Mouse (Mus musculus) forebrain, embryonic 11.5 days (tissue): ENCODE results near the gene Pgm2l1. TPM values are rescaled to one million over a fixed set of nuclear protein-coding genes. Genes with fewer than 3 reads are reported as not detected.
A peak's percentile ranks its signal among the peaks of the same experiment; 100 is the strongest.

Source experiments
- ATAC-seq: fragments of 200-750 bp; cut with Nextera tagmentation; replicated peaks from 2 replicates; pipeline ENCODE4 v1.8.0; 2017; ENCODE audit warnings: moderate TSS enrichment; ENCODE audit not compliant: low FRiP score
- DNase-seq: peaks from one replicate; pipeline ENCODE4 v3.0.0-alpha.2; 2017; ENCODE audit warnings: low spot score
- H3K27ac ChIP-seq: fragments of 300-500 bp; sonication (generic); 2 replicates; pipeline ENCODE4 v1.5.1; 2014; ENCODE audit warnings: low read depth, low read length
- H3K27me3 ChIP-seq: fragments of 300-500 bp; sonication (generic); 2 replicates; pipeline ENCODE4 v1.6.1; 2014; ENCODE audit warnings: mild to moderate bottlenecking, low read length, mixed read lengths; ENCODE audit not compliant: control insufficient read depth, insufficient read depth
- H3K36me3 ChIP-seq: fragments of 300-500 bp; sonication (generic); 2 replicates; pipeline ENCODE4 v1.6.1; 2014; ENCODE audit warnings: mild to moderate bottlenecking, low read length, moderate library complexity, mixed read lengths; ENCODE audit not compliant: control insufficient read depth, insufficient read depth
- H3K4me1 ChIP-seq: fragments of 300-500 bp; sonication (generic); replicated peaks from 2 replicates; pipeline ENCODE4 v1.6.1; 2014; ENCODE audit warnings: low read length, mixed read lengths; ENCODE audit not compliant: control insufficient read depth, insufficient read depth
- H3K4me2 ChIP-seq: fragments of 300-500 bp; sonication (generic); 2 replicates; pipeline ENCODE4 v1.6.1; 2014; ENCODE audit warnings: low read depth, mild to moderate bottlenecking, low read length, moderate library complexity, mixed read lengths; ENCODE audit not compliant: severe bottlenecking
- H3K4me3 ChIP-seq: fragments of 300-500 bp; sonication (generic); 2 replicates; pipeline ENCODE4 v1.5.1; 2014; ENCODE audit warnings: low read depth, low read length
- H3K9ac ChIP-seq: fragments of 300-500 bp; sonication (generic); 2 replicates; pipeline ENCODE4 v1.6.1; 2014; ENCODE audit warnings: low read length
- H3K9me3 ChIP-seq: fragments of 300-500 bp; sonication (generic); 2 replicates; pipeline ENCODE4 v1.6.1; 2016; ENCODE audit warnings: low read length, mixed read lengths; ENCODE audit not compliant: control insufficient read depth
- WGBS: fragments of 180-500 bp; shearing (Covaris S2); extraction: QIAGEN DNeasy Blood & Tissue Kit; methylation state at CpG from one replicate; pipeline ENCODE4 v1.1.7; 2014; 5-methylcytosine and 5-hydroxymethylcytosine counted together
- polyA plus RNA-seq: library from polyadenylated mRNA; unstranded; fragments of >200 nt; fragmentation: Nextera tagmentation; extraction: Ambion mirVana; gene quantifications from 2 replicates; pipeline ENCODE4 v1.2.1, GENCODE M21; 2014

The Pgm2l1 gene
- polyA plus RNA-seq, 1 experiment from 2014 or later: 5.2 TPM

DNA sequence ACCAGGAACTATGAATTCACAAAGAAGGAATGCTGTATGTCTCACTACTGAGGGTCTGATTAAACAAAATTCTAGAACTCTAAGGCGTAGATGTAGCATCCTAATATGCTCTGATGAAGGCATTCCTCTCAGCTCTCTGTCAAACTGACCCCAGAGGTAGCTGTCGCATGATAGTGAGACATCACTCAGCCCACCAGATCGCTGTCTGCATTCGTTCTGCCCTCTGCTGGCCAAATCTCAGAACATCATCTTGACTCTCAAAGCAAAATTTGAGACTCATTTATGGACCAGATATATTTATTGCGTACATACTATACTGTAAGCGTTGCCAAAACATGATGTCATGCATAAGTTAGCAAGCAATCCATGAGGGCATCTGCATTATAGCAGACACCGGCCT, 39.6 kb upstream of the Pgm2l1 start:
- ATAC-seq: no peak
- no peak overlapping the region for H3K4me2 ChIP-seq
- H3K4me1 ChIP-seq: no peaks in the 10 kb centered on the region
- no peaks in the 10 kb centered on the region for H3K27me3 ChIP-seq
- peak; percentile 58 for DNase-seq
- no peak overlapping the region for H3K27ac ChIP-seq
- H3K4me3 ChIP-seq: no peak overlapping the region
- H3K36me3 ChIP-seq: no peaks in the 10 kb centered on the region
- no peaks in the 10 kb centered on the region for H3K9me3 ChIP-seq
- H3K9ac ChIP-seq: no peak overlapping the region
- 22% methylated on average over 7 of the region's 7 CpGs for WGBS

DNA sequence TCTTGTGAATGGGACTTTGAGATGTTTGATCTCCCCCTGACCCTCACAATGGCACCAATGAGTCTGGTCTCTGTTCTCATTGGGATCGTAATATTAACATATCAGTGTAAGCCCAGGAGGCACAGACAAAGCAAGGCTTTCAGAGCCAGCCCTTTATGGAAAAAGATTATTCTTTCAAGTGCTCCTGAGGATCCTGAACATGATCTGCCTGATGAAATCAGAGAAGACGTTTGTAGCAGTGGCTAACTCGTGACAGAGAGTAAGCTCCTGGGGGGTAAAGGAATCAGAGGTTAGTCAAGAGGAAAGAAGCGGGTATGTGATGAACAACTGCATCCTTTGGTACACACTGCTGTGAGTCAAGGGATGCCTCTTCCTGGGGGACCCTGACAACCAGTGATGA, 37.0 kb upstream of the Pgm2l1 start:
- DNase-seq: no peak
- H3K4me3 ChIP-seq: no peak overlapping the region
- no peak for ATAC-seq
- H3K9ac ChIP-seq: no peak overlapping the region
- no peaks in the 10 kb centered on the region for H3K27me3 ChIP-seq
- H3K4me1 ChIP-seq: no peaks in the 10 kb centered on the region
- H3K36me3 ChIP-seq: no peaks in the 10 kb centered on the region
- no peaks in the 10 kb centered on the region for H3K9me3 ChIP-seq
- WGBS: 43% methylated on average over 4 of the region's 4 CpGs
- no peak overlapping the region for H3K27ac ChIP-seq
- no peak overlapping the region for H3K4me2 ChIP-seq

DNA sequence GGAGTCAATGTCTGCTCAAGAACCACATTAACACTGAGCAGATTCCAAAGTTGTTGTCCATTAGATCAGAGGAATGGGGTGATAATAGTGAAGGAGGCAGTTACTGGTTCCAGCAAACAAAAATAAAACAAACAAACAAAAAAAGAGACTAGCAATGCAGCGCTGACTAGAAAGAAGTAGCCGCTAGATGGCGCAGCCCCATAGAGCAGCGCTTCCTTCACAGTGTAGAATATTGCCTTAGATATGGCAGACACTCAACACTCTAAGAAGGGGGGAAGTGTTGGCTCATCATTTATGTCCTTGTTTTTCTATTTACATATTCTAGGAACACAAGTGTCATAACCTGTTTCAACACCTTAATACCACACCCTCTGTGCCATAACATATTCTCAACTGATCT, 36.4 kb upstream of the Pgm2l1 start:
- no peak for ATAC-seq

GRCm38 (mm10) chr7:100201191-100201590, 26.0 kb upstream of the Pgm2l1 start:
- WGBS: 82% methylated on average over 3 of the region's 3 CpGs

More for the DNA sequence above, 36.4 kb upstream of the Pgm2l1 start:
- H3K4me1 ChIP-seq: no peaks in the 10 kb centered on the region
- no peaks in the 10 kb centered on the region for H3K27me3 ChIP-seq
- no peaks in the 10 kb centered on the region for H3K9me3 ChIP-seq
- no peak overlapping the region for H3K9ac ChIP-seq
- H3K4me2 ChIP-seq: no peak overlapping the region
- H3K4me3 ChIP-seq: no peak overlapping the region
- 6% methylated on average over 4 of the region's 4 CpGs for WGBS
- no peaks in the 10 kb centered on the region for H3K36me3 ChIP-seq
- peak; percentile 59 for DNase-seq
- H3K27ac ChIP-seq: no peak overlapping the region

GRCm38 (mm10) chr7:100203616-100204015, 23.6 kb upstream of the Pgm2l1 start:
- no peak overlapping the region for H3K9ac ChIP-seq
- DNase-seq (no peak), ATAC-seq (no peak)
- H3K27me3 ChIP-seq: no peaks in the 10 kb centered on the region
- H3K9me3 ChIP-seq: no peaks in the 10 kb centered on the region
- no peak overlapping the region for H3K4me3 ChIP-seq
- no peaks in the 10 kb centered on the region for H3K4me1 ChIP-seq
- WGBS: 75% methylated on average over 3 of the region's 3 CpGs
- H3K27ac ChIP-seq: no peak overlapping the region
- H3K36me3 ChIP-seq: no peaks in the 10 kb centered on the region
- no peak overlapping the region for H3K4me2 ChIP-seq

More at GRCm38 (mm10) chr7:100201191-100201590, 26.0 kb upstream of the Pgm2l1 start:
- no peak for ATAC-seq
- no peak overlapping the region for H3K4me3 ChIP-seq
- no peak overlapping the region for H3K9ac ChIP-seq
- H3K9me3 ChIP-seq: no peaks in the 10 kb centered on the region
- no peaks in the 10 kb centered on the region for H3K36me3 ChIP-seq
- no peak overlapping the region for H3K27ac ChIP-seq
- DNase-seq: no peak
- no peak overlapping the region for H3K4me2 ChIP-seq
- no peaks in the 10 kb centered on the region for H3K27me3 ChIP-seq
- no peaks in the 10 kb centered on the region for H3K4me1 ChIP-seq

DNA sequence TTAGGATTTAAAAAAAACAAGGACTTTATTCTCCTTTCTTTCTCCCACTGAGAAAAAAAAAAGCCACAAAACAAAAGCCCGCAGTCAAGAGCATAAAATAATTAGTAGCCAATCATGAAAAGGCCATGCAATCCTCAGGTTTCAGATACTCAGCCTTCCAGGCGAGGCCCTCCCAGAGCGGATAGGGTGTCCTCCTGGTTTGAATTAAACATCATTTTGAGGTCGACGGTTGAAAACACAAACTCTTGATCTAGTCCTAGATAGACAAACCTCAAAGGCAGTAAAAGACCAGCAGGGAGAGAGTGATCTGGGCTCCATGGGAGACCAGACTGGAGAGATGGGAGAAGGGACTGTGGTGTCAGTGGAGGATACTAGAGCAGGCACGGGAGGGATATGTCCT, 22.3 kb upstream of the Pgm2l1 start:
- Histone ChIP-seq H3K27ac (no peak overlapping the region), H3K9ac (no peak overlapping the region), H3K4me1 (no peaks in the 10 kb centered on the region), H3K36me3 (no peaks in the 10 kb centered on the region), H3K4me2 (no peak overlapping the region), H3K27me3 (no peaks in the 10 kb centered on the region), H3K9me3 (no peaks in the 10 kb centered on the region), H3K4me3 (no peak overlapping the region)
- no peak for DNase-seq
- 69% methylated on average over 6 of the region's 6 CpGs for WGBS
- no peak for ATAC-seq

- Histone ChIP-seq H3K4me3 (no peak overlapping the region), H3K9ac (no peak overlapping the region), H3K4me1 (no peaks in the 10 kb centered on the region), H3K27ac (no peak overlapping the region), H3K4me2 (no peak overlapping the region), H3K27me3 (no peaks in the 10 kb centered on the region), H3K36me3 (no peaks in the 10 kb centered on the region), H3K9me3 (no peaks in the 10 kb centered on the region)
- 89% methylated on average over 2 of the region's 2 CpGs for WGBS
- DNase-seq (no peak), ATAC-seq (no peak)
Measured at GRCm38 (mm10) chr7:100206144-100206543, 21.1 kb upstream of the Pgm2l1 start.

DNA sequence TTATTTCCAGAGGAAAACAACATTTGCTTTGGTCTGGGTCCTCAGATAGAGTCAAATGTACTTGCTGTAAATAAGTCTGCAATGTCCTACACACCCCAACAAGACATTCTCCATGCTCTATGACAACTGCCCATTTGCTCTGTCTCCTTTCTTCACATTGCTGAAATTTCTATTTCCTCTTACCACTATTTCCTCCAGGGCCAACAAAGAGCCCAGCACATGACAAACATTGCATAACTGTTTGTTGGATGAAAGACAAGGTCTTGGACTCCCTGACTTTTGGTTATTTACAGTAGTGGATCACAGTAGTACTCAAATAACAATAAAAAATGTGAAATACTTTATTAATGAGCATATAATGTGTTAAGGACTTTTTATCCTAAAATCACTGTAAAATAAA, 19.3 kb upstream of the Pgm2l1 start:
- DNase-seq: no peak
- Histone ChIP-seq H3K9ac (no peak overlapping the region), H3K4me1 (no peaks in the 10 kb centered on the region), H3K27me3 (no peaks in the 10 kb centered on the region), H3K36me3 (no peaks in the 10 kb centered on the region), H3K4me3 (no peak overlapping the region), H3K4me2 (no peak overlapping the region), H3K9me3 (no peaks in the 10 kb centered on the region), H3K27ac (no peak overlapping the region)
- ATAC-seq: no peak

- WGBS: 83% methylated on average over 4 of the region's 4 CpGs
- H3K9ac ChIP-seq: no peak overlapping the region
- DNase-seq: no peak
- no peaks in the 10 kb centered on the region for H3K4me1 ChIP-seq
- no peaks in the 10 kb centered on the region for H3K36me3 ChIP-seq
- no peaks in the 10 kb centered on the region for H3K9me3 ChIP-seq
- H3K4me3 ChIP-seq: no peak overlapping the region
- H3K27me3 ChIP-seq: no peaks in the 10 kb centered on the region
- no peak overlapping the region for H3K27ac ChIP-seq
- no peak for ATAC-seq
- no peak overlapping the region for H3K4me2 ChIP-seq
Measured at GRCm38 (mm10) chr7:100214310-100214709, 12.9 kb upstream of the Pgm2l1 start.
